19 mouse cellular contexts compared by ENCODE assay signal in the genomic region with DNA sequence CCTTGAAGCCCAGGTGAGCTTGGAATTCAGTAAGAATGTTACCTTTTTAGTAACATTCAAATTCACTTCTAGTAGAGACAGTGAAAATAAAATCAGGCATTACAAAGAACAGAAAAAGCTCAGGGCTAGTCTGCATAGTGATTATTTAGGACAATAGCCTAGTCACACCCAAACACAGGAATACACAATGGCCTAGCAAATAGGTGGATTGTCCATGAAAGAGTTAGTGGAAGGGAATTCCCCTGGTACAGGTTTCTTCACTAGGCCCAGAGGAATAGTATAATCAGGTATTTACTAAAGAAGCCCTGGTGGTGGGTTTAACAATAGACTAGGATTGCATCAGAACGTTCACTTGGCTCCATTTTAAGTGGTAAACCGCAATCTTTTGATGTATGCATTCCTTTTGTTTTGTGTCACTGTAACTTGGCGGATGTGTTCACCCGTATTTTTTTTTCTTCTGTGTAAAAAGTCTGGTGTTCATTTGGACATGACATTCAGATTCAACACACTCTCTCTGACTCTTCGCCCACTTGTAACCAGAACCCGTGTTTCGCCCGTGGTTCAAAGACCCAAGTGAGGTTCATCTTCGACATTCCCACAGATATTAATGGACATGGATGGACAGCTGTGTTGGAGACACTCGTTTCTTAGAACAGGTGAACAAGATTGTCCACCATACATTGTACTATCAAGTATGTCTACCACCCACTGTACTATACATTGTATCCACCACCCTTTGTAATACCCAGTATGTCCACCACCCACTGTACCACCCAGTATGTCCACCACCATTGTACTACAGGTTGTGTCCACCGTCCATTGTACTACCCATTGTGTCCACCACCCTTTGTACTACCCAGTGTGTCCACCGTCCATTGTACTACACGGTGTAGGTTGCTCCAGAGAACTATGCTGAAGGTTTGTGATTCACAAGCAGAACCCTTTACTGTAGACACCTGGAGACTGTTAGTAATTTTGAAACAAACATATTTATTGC.
A peak's percentile ranks its signal among the peaks of the same experiment; 100 is the strongest.
DNase-seq lines count a peak whose midpoint lies in the region; ATAC-seq lines count a peak whose summit lies in the region.
"Had no signal": no experiment of that assay in that cellular context is flagged by ENCODE, and none has a peak within 500 bp of the region (broad histone marks: within the 10 kb centered on the region; RNA-seq: fewer than 3 reads in every experiment).

No protein-coding gene starts in this region.

- no peak overlapping the region for H3K9ac ChIP-seq in forebrain, embryonic 11.5 days (ENCODE audit: low read length)
- H3K9ac ChIP-seq in forebrain, embryonic 16.5 days (replicated peaks; ENCODE audit: low read depth, low read length): no peak overlapping the region
- no peak overlapping the region for H3K9ac ChIP-seq in midbrain, embryonic 13.5 days (replicated peaks)
- H3K9ac ChIP-seq in midbrain, embryonic 16.5 days (ENCODE audit: low read depth, low read length): no peak overlapping the region
- H3K9ac ChIP-seq: hindbrain, embryonic 13.5 days; lung, embryonic 14.5 days; stomach, embryonic 15.5 days had no signal

- ATAC-seq in forebrain, embryonic 11.5 days (replicated peaks; ENCODE audit: low FRiP score): peak; percentile 63; the same call in 1 of the 2 replicates
- no peak for ATAC-seq in forebrain, embryonic 16.5 days
- 0 out of 2 replicates have a peak, but pooled peaks have one; percentile 53 for ATAC-seq in midbrain, embryonic 13.5 days
- ATAC-seq in midbrain, embryonic 16.5 days: no peak
- ATAC-seq: Patski had no signal

- no peak overlapping the region for H3K4me2 ChIP-seq in forebrain, embryonic 11.5 days (ENCODE audit: low read depth, low read length, severe bottlenecking)
- no peak overlapping the region for H3K4me2 ChIP-seq in forebrain, embryonic 16.5 days (ENCODE audit: low read length)
- no peak overlapping the region for H3K4me2 ChIP-seq in midbrain, embryonic 13.5 days (replicated peaks)
- H3K4me2 ChIP-seq in midbrain, embryonic 16.5 days (ENCODE audit: low read length): no peak overlapping the region
- H3K4me2 ChIP-seq: hindbrain, embryonic 13.5 days; liver, embryonic 11.5 days; lung, embryonic 14.5 days; stomach, embryonic 15.5 days had no signal

- no peaks in the 10 kb centered on the region for H3K36me3 ChIP-seq in forebrain, embryonic 11.5 days (ENCODE audit: control insufficient read depth, insufficient read depth, low read length)
- no peaks in the 10 kb centered on the region for H3K36me3 ChIP-seq in forebrain, embryonic 16.5 days (ENCODE audit: control insufficient read depth, insufficient read depth)
- no peaks in the 10 kb centered on the region for H3K36me3 ChIP-seq in midbrain, embryonic 13.5 days
- H3K36me3 ChIP-seq in midbrain, embryonic 16.5 days (ENCODE audit: control insufficient read depth, insufficient read depth, low read length): no peaks in the 10 kb centered on the region
- H3K36me3 ChIP-seq: hindbrain, embryonic 13.5 days; stomach, embryonic 15.5 days had no signal

- WGBS in forebrain, embryonic 11.5 days: 90% methylated on average over 13 of the region's 13 CpGs
- 89% methylated on average over 13 of the region's 13 CpGs for WGBS in forebrain, embryonic 16.5 days
- 91% methylated on average over 13 of the region's 13 CpGs for WGBS in midbrain, embryonic 13.5 days
- 92% methylated on average over 13 of the region's 13 CpGs for WGBS in midbrain, embryonic 16.5 days

- H3K27ac ChIP-seq in forebrain, embryonic 11.5 days (ENCODE audit: low read depth, low read length): no peak overlapping the region
- H3K27ac ChIP-seq in forebrain, embryonic 16.5 days (ENCODE audit: low read length): no peak overlapping the region
- no peak overlapping the region for H3K27ac ChIP-seq in midbrain, embryonic 13.5 days
- no peak overlapping the region for H3K27ac ChIP-seq in midbrain, embryonic 16.5 days (ENCODE audit: low read length)
- H3K27ac ChIP-seq: hindbrain, embryonic 13.5 days; stomach, embryonic 15.5 days had no signal

- no peaks in the 10 kb centered on the region for H3K9me3 ChIP-seq in forebrain, embryonic 11.5 days (ENCODE audit: control insufficient read depth, low read length)
- H3K9me3 ChIP-seq in forebrain, embryonic 16.5 days (ENCODE audit: control insufficient read depth, low read length): no peaks in the 10 kb centered on the region
- H3K9me3 ChIP-seq in midbrain, embryonic 13.5 days: no peaks in the 10 kb centered on the region
- H3K9me3 ChIP-seq in midbrain, embryonic 16.5 days (replicated peaks; ENCODE audit: control insufficient read depth, low read length, poor library complexity, severe bottlenecking): no peaks in the 10 kb centered on the region
- H3K9me3 ChIP-seq: hindbrain, embryonic 13.5 days; stomach, embryonic 15.5 days had no signal

- no peak overlapping the region for H3K4me3 ChIP-seq in forebrain, embryonic 11.5 days (ENCODE audit: low read depth, low read length)
- no peak overlapping the region for H3K4me3 ChIP-seq in forebrain, embryonic 16.5 days (replicated peaks; ENCODE audit: low read length)
- H3K4me3 ChIP-seq in midbrain, embryonic 13.5 days (replicated peaks): no peak overlapping the region
- H3K4me3 ChIP-seq in midbrain, embryonic 16.5 days (ENCODE audit: low read depth, low read length): no peak overlapping the region
- H3K4me3 ChIP-seq: hindbrain, embryonic 13.5 days; stomach, embryonic 15.5 days had no signal

- H3K4me1 ChIP-seq in forebrain, embryonic 11.5 days (replicated peaks; ENCODE audit: control insufficient read depth, insufficient read depth, low read length): no peaks in the 10 kb centered on the region
- no peaks in the 10 kb centered on the region for H3K4me1 ChIP-seq in forebrain, embryonic 16.5 days (replicated peaks; ENCODE audit: control insufficient read depth, insufficient read depth, low read length)
- H3K4me1 ChIP-seq in midbrain, embryonic 13.5 days (replicated peaks): no peaks in the 10 kb centered on the region
- H3K4me1 ChIP-seq in midbrain, embryonic 16.5 days (ENCODE audit: control insufficient read depth, insufficient read depth, low read length): no peaks in the 10 kb centered on the region
- H3K4me1 ChIP-seq: hindbrain, embryonic 13.5 days; stomach, embryonic 15.5 days had no signal

- no peak for DNase-seq in forebrain, embryonic 11.5 days (ENCODE audit: low spot score)
- peak; percentile 74 for DNase-seq in ZHBTc4 (ENCODE audit: low read depth, low spot score)
- DNase-seq in right cerebral cortex, adult 18-20 months: no peak
- DNase-seq in urinary bladder, adult 2 months (ENCODE audit: low spot score): no peak
- no peak for DNase-seq in kidney, adult 18-20 months
- DNase-seq: adrenal gland, adult 2 months; B cell, adult 2 months; cerebellum, adult 11 months; cerebellum, postnatal 25 days; kidney, adult 2 months; kidney, postnatal 25 days; lung, embryonic 14.5 days had no signal

- H3K27me3 ChIP-seq in forebrain, embryonic 11.5 days (ENCODE audit: control insufficient read depth, insufficient read depth, low read length): no peaks in the 10 kb centered on the region
- H3K27me3 ChIP-seq in forebrain, embryonic 16.5 days (replicated peaks; ENCODE audit: control insufficient read depth, insufficient read depth, low read length): no peaks in the 10 kb centered on the region
- H3K27me3 ChIP-seq in midbrain, embryonic 13.5 days: no peaks in the 10 kb centered on the region
- no peaks in the 10 kb centered on the region for H3K27me3 ChIP-seq in midbrain, embryonic 16.5 days (ENCODE audit: control insufficient read depth, insufficient read depth, low read depth, low read length)
- H3K27me3 ChIP-seq: hindbrain, embryonic 13.5 days; Patski; stomach, embryonic 15.5 days had no signal

Comparison
In these comparisons a context has a peak if more than half of its experiments do, and no peak if none do; other contexts are left out.
1. ATAC-seq: peak in forebrain, embryonic 11.5 days (single experiment) and midbrain, embryonic 13.5 days (single experiment); none in forebrain, embryonic 16.5 days (single experiment) and midbrain, embryonic 16.5 days (single experiment).